Mouse (Mus musculus): Measurements from ENCODE around the gene Serpinb1b.

Serpinb1b gene

GRCm38 (mm10) chr13:33095575-33095974 is 17.2 kb downstream of the Serpinb1b start:
- no peak for DNase-seq

GRCm38 (mm10) chr13:33105626-33106025 is 27.3 kb downstream of the Serpinb1b start:
- no peak for DNase-seq

GRCm38 (mm10) chr13:33113054-33113453 is 34.7 kb downstream of the Serpinb1b start:
- DNase-seq, result no peak

GRCm38 (mm10) chr13:33137717-33138116 is 59.3 kb downstream of the Serpinb1b start:
- no peak for DNase-seq

- DNase-seq, result no peak
Observed at GRCm38 (mm10) chr13:33141435-33141834, 63.1 kb downstream of the Serpinb1b start.

Data from B cell, adult 2 months (primary cell).